Mouse (Mus musculus) embryonic fibroblast, embryonic 13.5 days (primary cell): Measurements from ENCODE around the gene Marcksl1.

Experiments used
- CTCF ChIP-seq: IDR thresholded peaks from 2 replicates; pipeline ENCODE4 v1.5.1; 2011; ENCODE audit warnings: mild to moderate bottlenecking, control low read depth, low read length, moderate library complexity, borderline replicate concordance; ENCODE audit not compliant: insufficient read depth
- POLR2A ChIP-seq: IDR thresholded peaks from 2 replicates; pipeline ENCODE4 v1.6.1; 2011; ENCODE audit warnings: low read depth, mild to moderate bottlenecking, control low read depth, low read length, moderate library complexity

GRCm38 (mm10) chr4:129510723-129511412, 2.5 kb upstream of the Marcksl1 start:
- TF ChIP-seq CTCF (no peak), POLR2A (no peak)
